Mouse (Mus musculus) right cerebral cortex, postnatal 25 days (tissue): Measurements from ENCODE around the gene Sox10.

Experiments
- DNase-seq: peaks from one replicate; pipeline ENCODE4 v3.0.0; 2022

Sox10 gene

DNA sequence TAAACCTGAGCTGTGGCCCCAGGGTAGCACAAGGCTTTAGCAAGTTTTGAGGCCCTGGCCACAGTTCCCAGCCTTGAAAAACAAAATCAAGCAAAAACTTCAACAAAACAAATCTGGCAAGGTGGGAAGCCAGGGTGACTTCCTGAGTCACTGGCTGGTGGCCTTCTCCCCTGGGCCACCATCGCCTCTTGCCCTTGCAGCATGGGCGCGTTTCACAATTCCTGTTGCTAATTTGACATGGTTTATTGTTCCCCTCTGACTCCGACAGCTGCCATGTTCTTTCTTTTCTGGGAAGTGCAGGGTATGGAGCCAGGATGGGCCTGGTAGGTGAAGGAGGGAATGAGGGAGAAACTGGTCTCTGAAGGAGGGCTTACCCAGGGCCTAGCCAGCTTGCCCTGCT, 42.9 kb downstream of the Sox10 start:
- no peak for DNase-seq

DNA sequence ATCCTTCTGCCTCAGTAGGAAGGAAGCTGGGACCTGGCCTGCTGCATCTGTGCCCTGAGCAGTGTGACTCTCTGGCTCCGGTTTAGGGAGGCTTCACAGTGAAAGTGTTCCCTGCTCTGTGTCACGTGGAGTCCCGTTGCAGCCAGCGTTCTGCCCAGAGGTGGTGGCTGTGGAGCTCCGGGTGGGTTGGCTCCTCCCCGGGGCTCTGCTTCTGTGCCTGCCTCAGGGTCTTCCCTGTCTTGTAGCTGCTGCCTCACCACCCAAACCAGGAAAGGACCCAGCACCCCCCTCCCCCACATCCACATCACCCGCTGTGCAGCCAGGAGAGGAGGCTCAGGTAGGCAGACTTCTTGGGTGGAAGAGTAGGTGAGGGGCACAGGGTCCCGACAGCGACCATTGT, 45.5 kb downstream of the Sox10 start:
- no peak for DNase-seq

DNA sequence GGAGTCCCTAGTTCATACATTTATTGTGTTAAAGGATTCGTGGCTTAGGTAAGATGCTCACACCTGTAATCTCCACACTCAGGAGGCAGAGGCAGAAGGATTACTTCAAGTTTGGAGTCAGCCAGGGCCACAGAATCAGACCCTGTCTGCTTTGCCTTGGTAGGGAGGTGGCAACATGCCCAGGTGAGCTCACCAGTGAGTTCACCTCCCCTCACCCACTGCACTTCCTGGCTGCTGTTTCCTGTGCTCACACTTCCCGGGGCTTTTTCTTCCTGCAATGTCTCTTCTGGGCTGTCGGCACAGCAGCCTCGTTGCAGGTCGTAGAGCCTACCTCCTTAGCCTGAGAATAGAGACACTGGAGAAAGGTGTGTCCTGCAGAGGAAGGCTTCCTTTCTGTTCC, 49.8 kb downstream of the Sox10 start:
- DNase-seq: no peak

DNA sequence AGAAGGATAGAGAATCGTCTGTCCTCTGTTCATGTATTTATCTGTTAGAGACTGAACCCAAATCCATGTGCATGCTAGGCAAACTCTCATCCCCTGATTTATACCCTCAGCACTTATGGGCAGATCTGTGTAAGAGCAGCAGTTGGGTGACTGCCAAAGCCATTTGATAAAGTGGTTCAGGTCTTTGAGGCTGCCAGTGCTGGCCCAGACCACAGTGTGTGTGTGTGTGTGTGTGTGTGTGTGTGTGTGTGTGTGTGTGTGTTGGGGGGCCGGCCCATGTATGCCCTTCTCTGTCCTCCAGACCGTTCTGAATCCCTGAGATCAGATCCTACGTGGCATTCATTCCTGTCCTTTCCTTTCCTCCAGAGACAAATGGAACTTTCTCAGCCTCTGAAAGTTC, 53.3 kb downstream of the Sox10 start:
- no peak for DNase-seq

DNA sequence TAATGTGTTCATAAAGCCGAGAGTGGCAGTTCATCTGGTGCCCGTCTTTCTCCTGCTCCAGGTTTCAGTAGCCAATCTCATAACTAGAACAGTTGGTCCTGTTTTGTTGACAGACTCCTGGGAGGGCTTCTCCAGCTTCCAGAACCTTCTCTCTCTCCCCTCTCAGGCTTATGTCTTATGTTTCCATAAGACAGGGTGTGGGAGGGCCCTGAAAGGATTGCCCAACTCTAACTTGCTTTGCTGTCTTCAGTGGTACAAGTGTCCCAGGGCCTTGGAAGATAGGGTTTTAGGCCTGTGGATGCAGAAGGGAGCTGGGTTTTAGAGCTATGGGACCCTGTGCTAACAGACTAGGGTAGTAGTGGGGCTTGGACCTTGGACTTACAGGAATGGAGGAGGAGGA, 54.5 kb downstream of the Sox10 start:
- DNase-seq: no peak

DNA sequence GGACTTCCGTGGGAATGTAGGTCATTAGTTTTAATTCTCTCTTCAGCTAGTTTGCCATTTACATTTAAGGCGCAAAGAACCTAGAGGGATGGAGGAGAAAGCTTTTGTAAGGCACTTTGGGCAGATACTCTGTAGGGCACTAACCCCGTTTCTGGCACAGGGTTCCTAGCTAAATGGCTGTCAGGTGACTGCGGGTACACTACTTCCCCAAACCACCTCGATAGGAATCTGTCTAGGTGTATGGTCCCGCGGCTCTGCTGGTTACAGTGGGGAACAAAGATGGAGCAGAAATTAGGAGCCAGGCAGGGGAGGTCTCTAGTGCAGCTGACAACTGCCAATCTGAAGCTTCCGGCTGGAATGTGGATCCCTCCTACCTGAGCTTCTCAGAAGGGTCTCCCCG, 55.0 kb downstream of the Sox10 start:
- no peak for DNase-seq

DNA sequence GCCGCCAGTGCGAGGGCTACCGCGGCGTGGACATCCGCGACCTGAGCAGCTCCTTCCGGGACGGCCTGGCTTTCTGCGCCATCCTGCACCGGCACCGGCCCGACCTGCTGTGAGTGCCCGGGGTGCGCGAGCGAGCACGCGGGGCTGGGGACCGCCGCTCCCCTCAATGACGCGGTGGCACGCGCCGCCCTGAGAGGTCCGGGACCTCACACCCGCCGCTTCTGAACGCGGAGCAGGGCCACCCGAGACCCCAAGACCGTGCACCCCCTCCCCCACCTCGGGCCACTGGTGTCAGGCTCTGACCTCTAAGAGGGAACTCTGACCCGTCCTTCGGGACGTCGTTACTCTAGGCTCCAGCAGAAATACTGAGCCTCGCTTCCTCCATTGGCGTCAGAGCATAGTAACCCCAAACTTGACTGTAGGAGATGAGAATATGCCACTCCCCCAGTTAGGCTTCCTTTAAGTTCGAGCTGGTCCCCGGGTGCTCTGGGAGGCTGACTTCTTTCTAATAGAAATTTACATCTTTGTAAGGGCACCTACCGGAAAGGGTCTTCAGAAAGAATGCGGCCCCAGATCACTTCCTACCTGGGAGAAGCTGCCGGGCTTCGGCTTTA, 55.6 kb downstream of the Sox10 start:
- DNase-seq: no peak

DNA sequence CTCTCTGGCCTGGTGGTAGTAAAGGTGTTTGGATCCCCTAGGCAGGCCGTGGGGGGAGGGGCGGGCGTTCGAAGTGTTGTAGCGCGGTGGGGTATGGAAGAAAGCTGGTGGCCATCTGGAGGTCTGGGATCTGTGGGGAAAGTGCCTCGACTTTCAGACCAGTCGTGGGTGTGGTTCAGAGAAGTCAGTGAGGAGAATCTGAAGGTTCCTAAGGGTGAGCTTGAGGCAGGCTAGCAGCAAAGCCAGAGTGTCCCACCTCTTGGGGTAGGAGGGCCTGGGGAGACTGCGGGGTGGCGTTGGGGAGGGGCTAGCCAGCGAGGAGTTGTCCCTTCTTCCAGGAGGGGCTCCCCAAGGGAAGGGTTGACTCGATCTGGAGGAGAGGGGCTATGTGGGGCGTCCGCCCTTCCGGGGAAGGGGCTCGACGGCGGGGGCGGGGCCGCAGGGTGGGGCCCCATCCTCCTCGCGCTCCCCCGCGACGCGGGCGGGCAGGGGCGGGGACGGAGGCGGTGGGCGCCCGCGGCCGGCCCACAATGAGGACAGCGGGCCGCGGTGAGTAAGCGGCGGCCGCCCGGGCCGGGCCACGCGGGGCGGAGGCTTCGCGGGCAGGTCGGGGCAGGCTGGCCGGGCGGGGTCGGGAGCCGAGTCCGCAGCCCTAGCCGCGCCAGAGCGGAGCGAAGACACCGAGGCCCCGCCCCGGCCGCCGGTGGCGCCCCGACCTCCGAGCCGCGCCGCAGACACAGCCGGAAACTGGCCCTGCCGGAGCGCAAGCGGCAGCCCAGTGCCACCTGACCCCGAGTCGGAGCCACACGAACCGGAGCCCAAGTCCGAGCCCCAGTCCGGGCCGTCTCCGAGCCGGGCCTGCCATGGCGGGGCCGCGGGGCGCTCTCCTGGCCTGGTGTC, 56.4 kb downstream of the Sox10 start, which contains the start of gene Micall1:
Gene Micall1 (plus strand): TSS at position 478 of the 900 bp plus-strand sequence.
- peak; percentile 56 for DNase-seq

DNA sequence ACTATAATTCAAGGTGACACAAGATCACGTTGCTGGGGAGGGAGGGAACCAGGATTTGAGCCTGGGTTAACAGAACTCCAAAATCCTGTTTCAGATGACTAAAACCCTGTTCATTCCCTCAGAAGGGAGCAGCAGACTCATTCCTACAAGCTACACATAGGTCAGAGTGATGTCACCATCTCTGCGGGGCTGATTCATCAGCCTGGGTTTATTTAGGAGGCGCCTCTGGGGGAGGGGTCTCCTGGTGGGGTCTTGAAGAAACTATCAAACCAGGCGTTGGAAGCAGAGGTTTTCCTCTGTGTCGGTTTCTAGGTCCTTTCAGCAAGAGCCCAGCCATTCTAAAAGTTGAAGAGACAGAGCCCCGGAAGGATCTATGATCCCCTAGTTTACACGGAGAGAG, 57.1 kb downstream of the Sox10 start:
- no peak for DNase-seq

DNA sequence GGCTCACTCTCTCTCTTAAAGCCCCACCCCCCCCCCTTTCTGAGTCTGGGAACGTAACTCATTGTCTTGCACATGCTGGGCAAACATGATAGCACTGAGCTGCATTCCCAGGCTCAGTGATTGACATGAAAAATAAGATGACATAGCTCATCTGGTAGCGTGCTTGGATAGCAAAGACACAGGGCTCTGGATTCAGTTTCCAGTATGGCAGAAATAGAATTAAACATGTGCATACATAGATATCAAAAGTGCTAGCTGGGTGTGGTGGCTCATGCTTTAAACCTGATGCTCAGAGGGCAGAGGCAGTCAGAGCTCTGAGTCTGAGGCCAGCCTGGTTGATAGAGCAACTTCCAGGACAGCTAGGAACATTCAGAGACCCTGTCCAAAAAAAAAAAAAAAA, 59.2 kb downstream of the Sox10 start:
- no peak for DNase-seq
